Comparison of ENCODE assay signal across 16 mouse cellular contexts in genomic region chr16:59685135-59685534, GRCm38 (mm10). TPM values are rescaled to one million over a fixed set of nuclear protein-coding genes. Genes with fewer than 3 reads are reported as not detected.
DNase-seq lines count a peak whose midpoint lies in the region.
"Had no signal": no experiment of that assay in that cellular context is flagged by ENCODE, and none has a peak within 500 bp of the region (broad histone marks: within the 10 kb centered on the region; RNA-seq: fewer than 3 reads in every experiment).

No protein-coding gene starts in this region.

- DNase-seq in cerebellum, postnatal 10 days, result peak; percentile 45 to 54
- DNase-seq in cerebellum, adult 18-20 months, result no peak
- DNase-seq in heart, adult 11 months, result peak; percentile 23
- no peak for DNase-seq in heart, adult 8-10 months (ENCODE audit: low spot score)
- peak; percentile 26 to 33 for DNase-seq in left cerebral cortex, postnatal 14 days (ENCODE audit: low spot score in 2 of 2)
- no peak for DNase-seq in left cerebral cortex, adult 8-10 months (ENCODE audit: low spot score in 2 of 2)
- DNase-seq in right cerebral cortex, postnatal 4 days, result peak; percentile 27
- DNase-seq in right cerebral cortex, adult 2 months (ENCODE audit: low spot score in 2 of 2), result no peak
- DNase-seq: adrenal gland, adult 8-10 months; adrenal gland, postnatal 36 days; B cell, adult 2 months; cerebellum, adult 8-10 months; embryo, embryonic 11 days; gastrocnemius, postnatal 36 days; heart, adult 18-20 months; heart, postnatal 14 days had no signal

- intact Hi-C loops in left cerebral cortex, postnatal 14 days (cut with DNase I), result loop anchor here (10.0 kb wide), 2 partner anchors 860 to 920 kb away; partner anchors contain the start of gene Epha6

RNA-seq across cellular contexts. Expression of gene Arl6, which starts 45.9 kb away (rescaled TPM):
- 1 to 10 TPM; 4.1 to 5.5 (median 4.8) TPM for total RNA-seq in heart, adult 8-10 months (2022)
- 10 to 100 TPM; 34.4 to 35.2 TPM for total RNA-seq in left cerebral cortex, postnatal 14 days (2021)
- 10 to 100 TPM; 26.6 to 31.1 (median 28.9) TPM for total RNA-seq in left cerebral cortex, adult 8-10 months (2022)

Comparison
In these comparisons a context has a peak if more than half of its experiments do, and no peak if none do; other contexts are left out.
1. DNase-seq: peak in cerebellum, postnatal 10 days (2 of 2), heart, adult 11 months (single experiment), left cerebral cortex, postnatal 14 days (2 of 2) and right cerebral cortex, postnatal 4 days (single experiment); none in cerebellum, adult 18-20 months (0 of 2), heart, adult 8-10 months (single experiment), left cerebral cortex, adult 8-10 months (0 of 2) and right cerebral cortex, adult 2 months (0 of 2).
2. RNA of gene Arl6, which starts 45.9 kb away (total RNA-seq): 34.4 to 35.2 TPM in left cerebral cortex, postnatal 14 days and 26.6 to 31.1 TPM in left cerebral cortex, adult 8-10 months; 4.1 to 5.5 TPM in heart, adult 8-10 months; every median in the first group is over 4 times any median in the second.